Mouse (Mus musculus) lung, postnatal 25 days (tissue): ENCODE measurements at regions not wholly inside any gene's neighbourhood (a gene's known extent, or its start where the extent isn't known, plus 50 kb on each side); places are given as distances from the start of the nearest gene placed in this dataset.
A peak's percentile ranks its signal among the peaks of the same experiment; 100 is the strongest.

Experiments used
- DNase-seq: peaks from one replicate; pipeline ENCODE4 v3.0.0; 2022; ENCODE audit warnings: low spot score

DNA sequence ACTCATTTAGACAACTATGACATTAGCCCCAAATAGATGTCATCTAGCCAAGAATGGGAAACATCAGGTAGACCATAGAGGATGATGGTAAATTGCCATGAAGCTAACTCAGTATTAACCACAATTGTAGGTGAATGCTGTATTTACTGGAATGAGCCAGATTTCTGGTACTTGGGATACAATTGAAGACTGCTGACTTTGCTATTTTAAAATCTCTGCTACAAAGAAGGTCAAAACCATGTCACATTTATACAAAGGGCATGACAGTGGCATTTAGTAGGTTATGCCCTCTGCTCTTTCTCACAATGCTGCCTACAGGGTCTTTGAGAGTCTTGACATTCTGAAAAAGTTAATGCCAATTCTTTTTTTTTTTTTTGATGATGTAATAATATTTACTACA, 178.8 kb upstream of the 4930583I09Rik start:
- DNase-seq = no peak

DNA sequence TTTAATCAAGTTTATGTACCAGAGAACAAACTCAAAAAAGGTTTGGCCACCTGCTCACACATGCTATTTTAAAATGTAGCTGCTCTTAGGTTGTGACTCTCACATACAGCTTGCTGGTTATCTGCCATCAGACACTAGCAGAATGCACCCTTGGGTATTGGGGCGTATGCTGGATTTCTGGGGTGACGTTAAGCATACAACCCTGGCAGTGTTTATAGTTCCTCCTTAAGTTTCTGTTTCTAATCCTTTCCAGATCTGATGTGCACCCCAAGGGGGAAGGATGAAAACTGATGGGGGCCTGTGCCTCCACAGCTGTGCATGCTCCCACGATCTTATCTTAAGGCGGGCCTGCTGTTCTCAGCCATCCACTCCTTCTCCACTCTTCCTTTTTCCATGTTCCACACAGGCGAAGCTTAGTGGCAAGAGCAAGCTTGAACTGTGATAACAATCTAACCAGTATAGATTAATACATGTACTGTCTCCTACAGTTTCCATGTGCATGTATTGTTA, 164.8 kb upstream of the 4930583I09Rik start:
- no peak for DNase-seq

DNA sequence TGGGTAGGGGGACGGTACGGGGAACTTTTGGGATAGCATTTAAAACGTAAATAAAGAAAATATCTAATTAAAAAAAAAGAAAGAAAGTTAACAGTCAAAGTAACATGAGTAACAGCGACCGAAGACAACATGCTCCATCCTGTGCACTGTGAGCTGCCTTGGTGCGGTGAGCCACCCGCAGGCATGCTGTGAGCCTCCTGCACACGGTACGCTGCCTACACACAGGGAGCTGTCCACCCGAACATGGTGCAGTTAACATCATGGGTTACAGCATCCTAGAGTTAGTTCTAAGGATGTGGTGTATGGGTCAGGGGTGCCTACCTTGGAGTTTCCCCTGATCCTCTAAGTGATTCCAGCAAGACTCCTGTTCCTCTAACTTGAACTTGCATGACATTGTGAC, 158.6 kb upstream of the 4930583I09Rik start:
- no peak for DNase-seq

DNA sequence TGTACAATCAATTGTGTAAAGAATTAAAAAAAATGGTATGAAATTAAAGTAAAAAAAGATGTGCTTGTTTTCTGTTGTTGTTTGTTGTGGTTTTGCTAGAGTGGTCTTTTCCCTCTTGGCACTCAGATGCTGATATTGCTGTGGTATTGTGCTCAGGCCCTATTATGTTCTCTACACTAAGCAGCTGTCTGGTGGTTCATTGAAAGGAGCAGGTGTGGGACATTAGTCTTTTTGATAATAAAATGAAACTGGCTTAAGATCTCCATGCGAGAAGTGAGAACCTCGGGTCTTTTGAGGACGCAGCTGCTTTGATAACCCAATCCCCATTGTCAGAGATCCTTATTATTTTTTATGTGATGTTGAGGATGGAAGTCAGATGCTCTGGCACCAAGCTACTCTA, 155.4 kb upstream of the 4930583I09Rik start:
- DNase-seq = no peak

DNA sequence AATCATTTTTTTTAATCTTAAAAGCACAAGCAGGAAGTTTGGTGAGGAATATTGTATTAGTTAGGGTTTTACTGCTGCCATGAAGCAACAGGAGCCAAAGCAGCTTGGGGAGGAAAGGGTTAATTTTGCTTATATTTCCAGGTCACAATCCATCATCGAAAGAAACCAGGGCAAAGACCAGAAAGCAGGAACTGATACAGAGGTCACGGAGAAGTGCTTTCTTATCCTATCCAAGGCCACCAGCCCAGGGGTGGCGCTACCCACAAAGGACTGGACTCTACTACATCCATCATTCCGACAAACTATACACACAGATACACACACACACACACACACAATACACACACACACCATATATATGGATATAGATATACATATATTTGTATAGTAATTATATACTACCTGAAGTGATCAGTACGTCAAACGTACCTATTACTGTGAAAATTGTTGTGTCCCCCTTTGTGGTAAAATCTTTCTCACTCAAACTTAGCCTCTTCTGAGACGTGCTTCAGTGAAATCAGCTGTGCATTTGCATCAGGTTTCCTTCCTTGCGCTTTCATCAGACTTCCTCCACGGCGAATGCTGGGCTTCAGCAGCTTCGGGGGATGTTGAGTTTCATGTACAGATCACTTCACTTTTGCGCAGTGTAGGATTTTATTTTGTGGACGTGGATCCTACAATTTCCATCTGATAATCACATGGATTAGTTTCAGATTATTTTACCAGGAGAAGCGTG, 148.6 kb upstream of the 4930583I09Rik start:
- DNase-seq = no peak

DNA sequence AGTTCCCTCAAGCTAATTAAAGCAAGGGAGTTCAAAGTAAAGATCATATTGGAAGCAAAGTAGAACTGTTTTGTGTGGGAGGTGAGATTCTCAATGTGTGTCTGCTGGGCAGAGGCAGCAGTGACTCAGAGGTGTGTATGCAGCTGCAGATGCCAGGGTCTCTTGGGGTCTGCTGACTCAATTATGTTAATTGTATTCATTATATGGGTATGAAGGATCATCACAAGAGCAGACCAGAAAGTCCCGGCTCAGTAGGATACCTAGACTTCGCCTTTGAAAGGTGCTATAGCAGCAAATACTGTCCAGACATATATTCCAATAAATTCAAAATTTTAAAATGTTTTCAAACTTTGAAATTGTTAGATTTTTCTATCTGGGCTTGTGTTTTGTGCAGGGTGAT, 147.6 kb upstream of the 4930583I09Rik start:
- no peak for DNase-seq

DNA sequence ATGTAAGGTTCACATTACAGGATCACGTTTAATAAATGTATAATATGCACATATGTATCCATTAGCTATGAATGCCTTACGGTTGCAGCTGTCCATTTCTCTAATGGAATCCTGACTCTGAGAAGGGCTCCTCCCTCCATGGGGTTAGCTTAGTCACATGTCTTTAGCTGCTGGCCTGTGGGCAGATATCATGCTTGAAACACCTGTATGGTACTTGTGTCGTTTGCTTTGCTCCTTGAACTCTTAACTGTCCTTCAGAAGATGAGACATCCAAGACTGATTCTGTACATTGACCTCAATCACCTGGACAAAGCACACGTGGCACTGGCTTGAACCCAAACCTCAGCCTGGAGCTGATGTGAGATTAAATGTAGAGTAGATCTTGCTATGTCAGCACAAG, 128.3 kb upstream of the 4930583I09Rik start:
- DNase-seq = no peak

DNA sequence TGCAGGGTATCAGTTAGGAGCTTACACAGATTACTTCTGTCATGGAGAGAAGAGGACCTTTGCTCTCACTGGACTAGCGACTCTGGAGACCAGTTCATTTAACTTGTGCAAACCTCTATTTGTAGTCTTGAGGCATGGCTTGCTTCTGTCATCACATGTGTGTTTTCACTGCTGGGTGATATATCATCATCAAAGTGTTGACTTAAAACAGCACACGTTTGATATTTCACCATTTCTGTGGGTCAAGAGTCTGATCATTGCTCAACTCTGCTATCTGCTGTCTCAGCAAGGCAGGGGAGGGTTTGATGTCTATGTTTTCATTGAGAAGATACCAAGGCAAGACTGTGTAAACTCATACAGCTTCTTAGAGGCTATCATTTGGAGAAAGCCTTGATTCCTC, 126.0 kb upstream of the 4930583I09Rik start:
- peak; percentile 3 for DNase-seq

DNA sequence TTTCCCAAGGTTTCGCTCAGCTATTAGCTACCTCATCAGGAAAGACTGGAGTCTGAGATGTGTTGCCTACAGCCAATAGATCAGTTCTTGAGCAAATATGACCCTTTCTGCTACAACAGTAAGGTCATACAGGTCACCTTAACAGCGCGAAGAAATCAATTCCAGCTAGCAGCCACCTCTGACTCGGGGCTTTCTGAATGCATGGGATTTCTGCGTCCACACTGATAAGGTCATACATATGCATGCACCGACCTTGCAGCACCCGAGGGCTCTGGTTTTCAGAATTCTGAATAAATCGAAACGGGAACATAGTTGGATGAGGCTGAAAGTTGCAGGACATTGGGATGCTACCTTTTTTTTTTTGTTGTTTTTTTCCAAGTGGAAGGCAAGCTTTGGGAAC, 121.6 kb upstream of the 4930583I09Rik start:
- DNase-seq = no peak

DNA sequence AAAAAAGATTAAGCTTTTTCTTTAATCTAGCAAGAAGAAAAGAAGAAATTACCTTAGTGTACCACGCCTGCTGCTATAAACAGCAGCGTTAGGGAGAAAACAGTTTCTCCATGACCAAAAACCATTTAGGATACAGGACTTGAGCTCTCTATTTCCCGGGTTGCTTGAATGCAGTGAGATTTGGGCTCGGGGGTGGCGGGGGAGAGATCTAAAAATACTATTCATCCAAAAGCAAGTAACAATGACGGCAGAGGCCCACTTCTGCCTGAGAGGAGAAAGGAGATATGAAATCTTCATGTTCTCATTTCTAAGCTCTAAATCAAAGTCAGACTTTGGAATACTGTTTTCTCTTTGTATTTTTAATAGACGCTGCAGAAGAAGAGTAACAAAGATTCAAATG, 120.6 kb upstream of the 4930583I09Rik start:
- no peak for DNase-seq

DNA sequence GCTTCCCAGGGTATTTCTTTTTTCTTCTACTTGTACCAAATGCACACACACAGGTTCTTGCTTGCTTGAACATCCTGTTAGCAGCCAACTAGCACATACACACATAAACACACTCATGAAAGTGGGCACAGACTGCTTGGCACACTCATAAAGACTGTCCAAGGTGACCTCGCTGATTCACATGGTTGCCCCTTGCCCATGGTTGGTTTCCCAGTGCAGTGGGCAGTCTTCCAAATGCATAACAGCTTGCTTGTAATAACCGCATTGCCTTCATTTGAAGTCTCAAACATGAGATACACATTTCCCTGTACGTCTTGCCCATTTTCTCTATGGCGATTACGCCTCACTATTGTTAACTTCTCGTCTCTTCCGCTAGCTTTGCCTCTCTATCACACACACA, 117.4 kb upstream of the 4930583I09Rik start:
- DNase-seq = no peak

DNA sequence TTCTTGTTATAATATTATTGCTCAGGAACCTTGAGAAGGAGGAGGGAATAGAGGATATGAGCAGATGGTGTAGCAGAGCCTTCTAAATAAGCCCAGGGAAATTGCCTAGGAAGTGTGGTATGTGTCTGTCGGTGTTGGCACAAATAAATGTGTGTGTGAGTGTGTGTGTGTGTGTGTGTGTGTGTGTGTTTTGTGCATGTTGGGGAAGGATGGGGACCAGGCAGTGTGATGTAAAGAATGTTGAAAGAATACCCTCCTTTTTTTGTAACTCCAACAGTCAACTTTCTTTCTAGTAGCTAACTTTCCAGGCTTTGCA, 115.7 kb upstream of the 4930583I09Rik start:
- no peak for DNase-seq

DNA sequence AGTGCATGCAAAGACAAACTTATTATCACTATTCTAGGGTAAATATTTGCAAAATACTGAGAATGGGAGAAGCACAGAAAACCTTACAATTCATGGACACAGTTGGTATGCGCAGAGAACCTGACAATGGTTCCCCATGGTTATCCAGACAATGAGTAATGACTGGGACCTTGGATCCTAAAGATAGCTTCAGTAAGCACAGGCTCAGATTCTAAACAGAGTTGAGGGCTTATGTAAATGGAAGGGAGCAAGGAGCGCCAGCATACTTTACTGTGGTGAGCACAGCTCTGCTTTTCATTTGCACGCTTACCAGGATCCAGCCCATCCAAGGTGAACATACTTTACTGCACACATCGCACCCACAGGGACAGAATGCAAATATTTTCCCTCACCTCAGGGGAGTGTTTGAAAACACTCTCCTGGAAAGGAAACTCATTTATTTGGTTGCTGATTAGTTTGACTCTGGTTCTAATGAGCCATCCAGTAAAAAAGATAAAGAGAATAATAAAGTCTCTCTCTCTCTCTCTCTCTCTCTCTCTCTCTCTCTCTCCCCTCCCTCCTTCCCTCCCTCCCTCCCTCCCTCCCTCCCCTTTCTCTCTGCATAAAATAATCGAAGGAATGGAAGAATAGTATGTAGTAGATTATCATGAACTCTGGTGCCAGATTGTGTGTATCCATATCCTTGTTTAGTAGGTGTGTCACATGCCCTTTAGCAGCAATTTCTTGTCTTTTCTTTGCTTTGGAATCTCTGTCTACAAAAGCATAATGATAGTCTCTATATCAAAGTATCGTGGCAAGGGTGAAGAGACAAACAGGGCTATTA, 115.1 kb upstream of the 4930583I09Rik start:
- no peak for DNase-seq

DNA sequence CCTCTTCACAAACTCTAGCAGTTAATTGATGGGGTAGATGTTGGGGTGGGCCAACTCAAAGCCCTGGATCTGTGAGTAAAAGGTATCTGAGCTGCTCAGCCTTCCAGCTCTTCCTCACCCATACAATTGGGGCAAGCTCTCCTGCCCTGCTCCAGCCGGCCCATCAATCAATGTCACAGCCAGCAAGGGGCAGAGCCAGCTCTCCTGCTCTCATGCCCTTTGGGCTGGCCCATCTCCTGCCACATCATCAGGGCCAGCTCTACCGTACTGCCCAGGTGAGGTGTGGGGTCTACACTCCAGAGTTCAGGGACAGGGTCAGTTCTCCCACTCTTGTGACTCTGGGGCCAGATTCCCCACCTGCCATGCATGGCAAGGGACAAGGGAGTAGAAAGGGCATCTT, 107.3 kb upstream of the 4930583I09Rik start:
- no peak for DNase-seq

DNA sequence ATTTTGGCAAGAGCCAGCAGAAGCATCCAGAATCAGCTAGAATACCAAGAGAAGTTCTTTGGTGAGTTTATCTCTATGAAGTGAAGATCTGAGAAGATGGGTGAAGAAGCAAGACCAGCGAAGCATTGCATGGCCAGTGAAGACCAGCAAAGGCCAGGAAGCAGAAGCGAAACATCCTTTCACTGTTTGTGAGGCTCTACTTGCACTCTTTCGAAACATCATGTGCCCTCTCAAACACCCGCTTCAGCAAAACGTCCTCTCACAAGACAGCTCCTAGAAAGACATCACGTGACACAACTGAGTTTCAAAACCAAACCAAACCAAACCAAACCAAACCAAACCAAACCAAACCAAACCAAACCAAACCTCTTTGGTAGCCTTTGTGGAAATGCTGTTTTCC, 105.7 kb upstream of the 4930583I09Rik start:
- no peak for DNase-seq

DNA sequence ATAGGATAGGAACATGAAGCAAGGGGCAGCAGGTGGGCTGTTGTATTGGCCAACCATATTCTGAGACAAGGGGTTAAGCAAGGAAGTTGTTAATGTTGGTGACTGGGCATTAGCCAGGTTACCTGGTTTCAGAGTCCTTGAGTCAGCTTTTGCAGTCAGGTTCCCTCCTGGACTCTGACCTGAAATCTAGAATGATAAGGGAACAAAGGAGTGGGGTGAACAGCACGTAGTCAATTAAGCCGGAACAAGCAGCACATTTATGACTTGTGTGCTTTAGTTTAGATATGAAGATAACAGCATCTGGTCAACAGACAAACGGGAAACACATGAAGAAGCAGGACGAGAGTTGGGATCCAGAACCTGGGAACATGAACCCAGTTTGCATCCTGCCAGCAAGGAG, 99.8 kb upstream of the 4930583I09Rik start:
- no peak for DNase-seq

DNA sequence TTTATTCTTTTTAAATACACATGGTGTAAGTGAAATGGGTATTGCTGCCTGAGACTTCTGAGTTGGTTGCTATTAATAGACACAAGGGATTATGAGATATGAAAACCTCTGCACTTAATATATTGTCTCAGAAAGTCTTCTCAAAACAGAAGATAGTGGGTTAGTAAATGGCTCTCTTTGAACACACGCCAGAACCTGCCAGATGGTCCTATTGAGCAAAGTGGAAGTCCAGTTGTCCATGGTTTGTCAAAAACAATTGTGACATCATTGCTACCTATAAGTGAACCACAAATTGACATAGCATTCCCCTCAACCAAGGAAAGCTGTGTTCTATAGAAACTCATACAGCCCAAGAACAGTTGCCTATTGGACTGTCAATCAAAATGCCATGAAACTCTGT, 98.5 kb upstream of the 4930583I09Rik start:
- DNase-seq = no peak

DNA sequence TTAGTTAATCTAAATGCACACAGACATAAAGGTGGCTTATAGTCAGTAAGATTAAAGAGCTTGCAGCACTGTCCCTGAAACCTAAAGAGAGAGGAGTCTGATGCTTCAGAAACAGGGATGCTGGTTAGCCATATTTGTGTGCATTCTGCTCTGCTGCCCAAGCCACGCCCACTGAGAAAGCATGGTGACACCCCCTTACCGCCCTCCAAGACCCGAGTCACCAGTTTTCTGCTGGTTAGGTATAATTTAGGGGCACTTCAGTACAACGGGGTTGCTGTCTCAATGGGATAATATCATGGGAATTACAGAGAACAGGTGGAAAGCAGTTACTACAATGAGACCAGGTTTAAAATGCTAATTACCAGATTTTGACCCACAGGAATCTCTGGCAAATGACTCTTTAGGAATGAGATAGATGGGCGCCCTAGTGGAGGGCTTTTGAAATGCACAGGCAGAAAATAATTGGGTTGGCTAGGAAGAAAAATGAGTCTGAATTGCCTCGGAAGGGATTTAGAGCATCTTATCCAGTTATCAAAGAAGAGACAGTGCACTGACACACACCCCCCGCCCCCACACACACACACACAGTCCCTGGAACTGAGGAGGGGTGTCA, 95.1 kb upstream of the 4930583I09Rik start:
- DNase-seq = no peak

DNA sequence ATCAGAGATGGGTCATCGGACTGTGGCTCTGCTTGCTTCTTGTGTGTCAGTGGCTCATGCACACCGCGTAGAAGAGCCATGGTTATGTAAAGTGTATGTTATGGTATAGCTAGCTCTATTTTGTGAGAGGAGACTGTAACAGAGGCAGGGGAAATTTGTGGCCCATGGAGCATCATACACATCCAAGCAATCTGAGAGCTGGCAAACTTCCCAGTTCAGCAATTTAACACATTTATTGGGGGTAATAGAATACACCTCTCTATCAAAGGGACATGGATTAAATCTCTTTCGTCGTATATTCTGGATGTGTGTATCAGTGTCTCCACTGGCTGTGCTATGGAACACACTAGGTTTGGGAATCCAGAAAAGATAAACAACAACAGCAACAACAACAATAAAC, 87.9 kb upstream of the 4930583I09Rik start:
- DNase-seq = no peak

DNA sequence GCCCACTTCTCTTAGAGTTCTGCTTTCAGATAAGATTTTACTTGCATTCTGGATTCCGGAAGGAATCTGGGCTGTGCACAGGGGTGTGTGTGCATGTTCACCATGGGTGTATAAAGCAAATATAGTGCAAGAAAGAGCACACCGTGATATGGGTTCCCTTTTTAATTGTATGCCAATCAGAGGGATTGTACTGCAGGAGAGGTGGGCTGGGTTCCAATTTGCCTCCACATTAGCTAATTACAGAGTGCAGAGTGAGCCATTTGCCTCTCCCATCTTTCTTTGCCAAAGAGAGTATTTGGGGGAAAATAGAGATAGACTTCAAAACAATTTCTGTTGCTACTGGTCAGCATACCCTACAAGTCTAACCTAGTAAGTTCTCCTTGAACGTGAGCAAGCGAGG, 86.4 kb upstream of the 4930583I09Rik start:
- no peak for DNase-seq

DNA sequence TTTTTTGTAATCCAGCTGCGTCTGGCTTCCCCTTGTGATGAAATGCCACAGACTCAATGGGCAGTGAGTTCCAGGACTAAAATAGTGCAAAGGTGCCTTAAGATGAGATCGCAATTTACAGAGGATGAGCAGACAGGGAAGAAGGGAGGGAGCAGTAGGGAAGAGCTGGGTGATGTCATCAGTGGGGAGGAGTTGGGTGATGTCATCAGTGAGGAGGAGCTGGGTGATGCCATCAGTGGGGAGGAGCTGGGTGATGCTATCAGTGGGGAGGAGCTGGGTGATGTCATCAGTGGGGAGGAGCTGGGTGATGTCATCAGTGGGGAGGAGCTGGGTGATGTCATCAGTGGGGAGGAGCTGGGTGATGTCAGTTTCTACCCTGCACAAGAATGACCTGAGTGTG, 84.4 kb upstream of the 4930583I09Rik start:
- no peak for DNase-seq

DNA sequence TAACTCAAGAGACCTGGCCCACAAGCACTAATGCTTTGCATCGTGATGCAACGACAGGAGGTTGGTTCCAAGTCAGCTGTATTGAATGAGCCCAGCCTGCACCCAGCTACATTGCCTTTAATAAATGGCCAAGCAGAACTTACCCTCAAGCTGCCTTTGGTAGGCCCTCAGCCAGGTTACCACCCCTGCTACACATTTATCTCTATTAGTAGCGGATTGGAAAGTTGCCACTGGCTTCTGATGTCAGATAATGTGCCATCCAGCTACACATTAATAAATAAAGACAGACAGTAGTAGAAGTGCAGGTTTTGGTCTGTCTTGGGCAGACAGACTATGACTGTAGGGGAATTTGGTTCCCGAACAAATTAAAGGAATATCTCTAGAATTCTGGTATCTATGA, 82.0 kb upstream of the 4930583I09Rik start:
- DNase-seq = no peak

DNA sequence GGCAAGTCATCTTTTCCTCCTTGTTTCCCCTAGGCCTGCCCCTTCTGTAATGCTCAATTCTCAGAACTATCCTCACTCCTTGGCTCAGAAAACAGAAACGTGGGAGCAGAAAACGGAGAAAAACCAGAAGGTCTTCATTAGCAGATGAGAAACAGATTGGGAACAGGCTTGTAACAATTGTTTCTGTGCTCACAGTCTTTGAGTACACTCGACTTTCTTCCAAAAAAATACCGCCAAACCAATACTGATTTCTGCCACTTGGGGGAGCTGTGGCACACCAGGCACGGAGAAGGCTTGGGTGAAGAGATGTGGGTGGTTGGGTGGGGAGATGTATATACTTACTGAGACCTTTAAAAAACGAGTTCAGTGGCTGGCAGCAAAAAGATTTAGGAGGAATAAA, 80.8 kb upstream of the 4930583I09Rik start:
- DNase-seq = peak; percentile 3
